Mouse (Mus musculus) frontal cortex, adult 2 months (tissue): ENCODE measurements around the gene Gm26558. TPM values are rescaled to one million over a fixed set of nuclear protein-coding genes. Genes with fewer than 3 reads are reported as not detected.

ENCODE experiments used
- polyA plus RNA-seq: library from polyadenylated mRNA; depleted of rRNA; stranded (reverse); fragments of >200 nt; gene quantifications from 2 replicates; pipeline ENCODE4 v1.2.3, GENCODE M21; 2012; rRNA removed

Gene Gm26558
- polyA plus RNA-seq, 1 experiment, result 0.78 TPM

Other genes with a start within 250 kb of the Gm26558 start
- gene Sp5, start 187.2 kb downstream of the Gm26558 start, polyA plus RNA-seq, result 0.86 and 1.1 TPM in 2 replicates
- 0.94 and 1.0 TPM in 2 replicates for gene Erich2, start 153.3 kb downstream of the Gm26558 start, polyA plus RNA-seq
- gene Gad1, start 109.0 kb downstream of the Gm26558 start, polyA plus RNA-seq, result 891 and 1,276 TPM in 2 replicates
- 80.5 and 81.2 TPM in 2 replicates for gene Gorasp2, start 532 bp downstream of the Gm26558 start, polyA plus RNA-seq
- 44.9 and 47.1 TPM in 2 replicates for gene Tlk1, start 163.6 kb upstream of the Gm26558 start, polyA plus RNA-seq